Mouse (Mus musculus): ENCODE data around the gene Fbxl12.

GRCm38 (mm10) chr9:20571060-20571459 lies 73.5 kb downstream of the Fbxl12 start:
- TF ChIP-seq POLR2A (IDR thresholded peaks at IDR 0.05; ENCODE audit: low read depth, low read length) (no peak), CTCF (IDR thresholded peaks at IDR 0.05; ENCODE audit: extremely low read depth, insufficient read depth, insufficient read length, insufficient replicate concordance) (no peak)

Measured in spleen, adult 2 months (tissue).